Mouse (Mus musculus): ENCODE results near the gene Ldhc. TPM values are rescaled to one million over a fixed set of nuclear protein-coding genes. Genes with fewer than 3 reads are reported as not detected.
A peak's percentile ranks its signal among the peaks of the same experiment; 100 is the strongest.
"Not testable (repeated sequence)": the region's sequence is repeated elsewhere in the genome, so short reads cannot be mapped to it uniquely, and the experiment has no call there.

Gene Ldhc
- total RNA-seq (2015; ENCODE audit: low replicate concordance) (2.2 TPM in 1 of 2 replicates, not detected in the other), total RNA-seq (2017; ENCODE audit: low replicate concordance) (0.64 TPM in 1 of 2 replicates, not detected in the other)

DNA sequence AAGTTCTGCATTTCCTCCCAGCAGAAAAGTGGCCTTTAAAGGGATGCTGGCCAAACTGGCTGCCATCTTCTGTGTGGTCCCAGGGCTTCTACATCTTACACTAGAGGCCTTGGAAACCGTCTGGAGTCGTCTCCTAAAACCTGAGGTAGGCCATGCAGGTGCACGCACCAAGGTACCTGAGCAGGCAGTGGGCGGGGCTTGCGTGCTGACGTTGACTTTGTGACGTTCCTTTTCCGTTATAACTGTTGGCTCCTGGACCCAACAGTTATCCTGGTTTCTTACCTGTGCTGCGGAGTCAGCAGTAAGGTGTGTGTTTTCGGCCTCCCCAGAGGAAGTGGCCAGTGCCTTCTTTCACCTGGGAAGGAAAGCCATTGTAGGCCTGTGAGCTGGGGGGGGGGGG, at the start of gene Ldhc:
Gene Ldhc (plus strand): TSS at position 208 of the 400 bp plus-strand sequence.
- no peak for ATAC-seq (replicated peaks; ENCODE audit: low FRiP score, poor library complexity, severe bottlenecking)

DNA sequence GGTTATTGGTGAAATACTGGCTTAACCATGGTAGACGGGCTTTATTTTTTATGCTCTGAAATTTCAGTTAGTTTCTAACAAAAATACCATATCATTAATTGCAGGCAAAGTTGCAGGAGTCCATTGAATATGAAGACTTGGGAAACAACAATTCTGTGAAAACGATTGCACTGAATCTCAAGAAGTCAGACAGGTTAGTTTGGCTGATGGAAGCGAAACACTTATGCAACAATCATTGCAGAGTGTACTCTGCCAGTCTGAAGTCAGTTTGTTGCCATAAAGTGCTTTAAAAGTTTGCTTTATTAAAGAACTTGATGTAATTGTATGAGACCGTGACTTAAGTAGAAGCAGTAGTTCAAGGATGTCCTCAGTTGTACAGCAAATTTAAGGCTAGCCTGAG, 47.0 kb upstream of the Ldhc start:
- no peak for ATAC-seq (replicated peaks; ENCODE audit: low FRiP score, poor library complexity, severe bottlenecking)

DNA sequence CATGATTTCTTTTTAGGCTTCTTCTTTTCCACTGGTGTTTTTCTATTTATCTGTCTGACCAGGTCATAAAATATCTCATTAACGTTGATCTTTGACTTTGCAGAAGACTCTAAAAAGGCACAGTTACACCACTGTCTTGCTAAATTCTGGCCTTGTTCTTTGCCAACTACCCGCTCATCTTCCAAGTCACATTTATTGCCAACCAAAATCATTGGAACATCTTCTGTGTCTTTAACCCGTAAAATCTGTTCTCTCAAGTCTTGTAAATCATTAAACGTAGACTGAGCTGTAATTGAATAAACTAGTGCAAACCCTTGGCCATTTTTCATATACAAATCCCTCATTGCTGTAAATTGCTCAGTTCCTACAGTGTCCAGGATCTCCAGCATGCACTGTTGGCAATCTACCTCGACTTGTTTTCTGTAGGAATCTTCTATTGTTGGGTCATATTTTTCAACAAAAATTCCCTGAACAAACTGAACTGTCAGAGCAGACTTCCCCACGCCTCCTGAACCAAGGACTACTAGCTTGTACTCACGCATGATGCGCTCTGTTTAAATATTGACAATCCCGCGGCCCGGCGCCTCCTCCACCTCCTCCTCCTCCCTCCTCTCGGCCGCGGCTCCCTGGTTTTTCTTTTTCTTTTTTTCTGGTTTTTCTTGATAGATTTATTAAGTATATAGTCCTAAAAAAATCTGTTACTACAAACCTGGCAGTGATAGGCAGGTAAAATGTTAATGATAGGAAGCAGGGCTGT, 39.9 kb upstream of the Ldhc start:
- ATAC-seq (replicated peaks; ENCODE audit: low FRiP score, poor library complexity, severe bottlenecking): not testable (repeated sequence)

DNA sequence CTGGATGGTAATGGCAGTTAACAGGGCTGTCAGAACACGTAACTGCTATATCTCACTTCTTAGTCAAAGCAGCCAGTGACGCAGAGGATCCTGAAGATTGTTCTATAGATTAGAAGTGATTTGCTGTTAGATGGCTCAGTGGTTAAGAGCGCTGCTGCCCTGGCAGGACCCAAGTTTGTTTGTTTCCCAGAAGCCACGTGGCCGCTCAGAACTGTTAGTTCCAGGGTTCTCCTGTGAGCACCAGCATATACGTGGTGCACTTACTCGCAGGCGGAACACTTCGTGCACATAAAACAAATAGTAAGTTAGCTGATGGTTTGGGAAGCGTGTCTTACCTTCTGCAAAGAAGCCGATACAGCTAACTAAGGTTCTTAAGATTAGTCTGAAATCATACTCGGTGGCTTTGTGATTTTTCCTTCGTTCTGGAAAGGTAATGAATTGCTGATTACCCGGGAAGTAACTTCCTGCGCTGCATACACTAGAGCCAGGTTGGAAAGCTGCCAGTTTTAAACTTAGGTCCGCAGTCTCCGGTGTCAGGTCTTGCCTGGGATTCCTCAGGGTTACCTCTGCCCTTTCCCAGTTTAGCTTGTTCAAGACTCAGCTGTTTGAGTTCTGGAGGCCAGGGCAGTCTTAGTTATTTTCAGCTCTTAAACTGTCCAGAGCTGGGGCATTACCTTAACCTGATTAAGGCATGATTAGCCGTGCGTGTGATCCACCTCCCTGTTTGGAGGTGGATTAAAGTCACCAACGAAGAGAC, 33.8 kb upstream of the Ldhc start:
- no peak for ATAC-seq (replicated peaks; ENCODE audit: low FRiP score, poor library complexity, severe bottlenecking)

DNA sequence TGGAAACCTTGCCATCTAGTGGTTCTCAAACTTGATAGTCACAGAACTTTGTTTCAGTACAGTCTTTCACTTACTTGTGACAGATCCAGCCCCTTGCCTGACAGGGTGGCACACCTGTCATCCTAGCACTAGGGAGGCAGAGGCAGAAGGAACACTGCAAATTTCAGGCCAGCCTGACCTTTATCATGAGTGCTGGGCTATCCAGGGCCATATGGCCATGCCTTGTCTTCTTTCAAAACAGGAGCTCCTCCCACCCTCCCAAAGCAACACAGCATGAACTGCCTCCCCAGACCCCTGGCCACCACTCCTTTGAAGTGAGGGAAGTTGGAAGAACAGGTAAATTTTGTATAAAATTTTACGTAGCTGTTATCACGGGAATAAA, 33.2 kb upstream of the Ldhc start:
- no peak for ATAC-seq (replicated peaks; ENCODE audit: low FRiP score, poor library complexity, severe bottlenecking)

DNA sequence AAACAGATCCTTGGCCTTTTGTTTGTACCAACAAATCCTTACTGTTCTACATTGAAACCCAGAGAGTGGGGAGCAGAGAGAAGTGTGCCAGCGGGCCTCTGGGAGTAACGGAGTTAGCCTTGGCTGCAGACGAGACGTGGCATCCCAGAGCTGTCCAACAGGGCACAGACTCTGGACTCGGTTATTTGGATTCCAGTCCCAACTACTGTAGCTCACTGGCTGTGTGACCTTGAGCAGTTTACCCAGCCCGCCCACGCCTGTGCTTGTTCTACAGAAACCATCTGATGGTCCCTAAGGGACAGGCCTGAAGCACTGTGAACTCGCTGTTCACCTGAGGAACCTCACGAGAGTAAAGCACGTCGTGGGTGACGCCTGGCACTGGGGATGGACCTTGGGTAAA, 31.1 kb upstream of the Ldhc start:
- ATAC-seq (replicated peaks; ENCODE audit: low FRiP score, poor library complexity, severe bottlenecking): no peak

DNA sequence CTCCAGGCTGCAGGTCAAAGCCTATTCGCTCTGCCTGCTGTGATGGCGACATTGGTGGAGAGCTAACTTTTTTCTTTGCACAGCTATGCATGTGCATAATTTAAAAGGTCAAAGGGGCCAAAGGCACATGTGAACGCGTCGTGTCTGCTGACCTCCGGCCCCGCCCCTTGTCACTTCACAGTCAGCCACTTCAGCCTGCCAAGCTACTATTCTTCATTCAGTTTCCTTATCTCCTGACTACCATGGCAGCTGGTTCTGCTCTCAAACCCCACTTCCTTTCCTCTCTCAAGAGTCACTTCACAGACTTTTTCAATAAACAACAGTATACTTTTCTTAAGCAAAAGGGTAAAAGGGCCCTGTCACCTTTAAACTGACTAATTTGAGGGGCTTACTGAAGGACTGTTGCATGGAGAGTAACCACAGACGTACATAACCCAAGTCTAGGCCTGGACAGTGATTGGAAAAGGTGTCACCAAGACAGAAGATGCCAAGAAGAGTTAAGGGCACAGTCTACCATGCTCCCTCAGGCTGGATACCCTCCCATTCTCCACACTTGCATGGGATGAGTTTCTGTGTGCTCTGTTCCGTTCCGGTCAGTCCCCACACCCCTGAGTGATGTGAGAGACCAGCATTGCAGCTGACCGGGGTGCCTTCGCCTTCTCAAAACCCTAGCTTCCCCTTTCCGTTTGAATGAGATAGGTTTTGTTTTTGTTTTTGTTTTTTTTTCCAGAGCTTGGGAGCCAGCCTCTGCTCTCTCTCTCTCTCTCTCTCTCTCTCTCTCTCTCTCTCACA, 30.0 kb upstream of the Ldhc start:
- no peak for ATAC-seq (replicated peaks; ENCODE audit: low FRiP score, poor library complexity, severe bottlenecking)

DNA sequence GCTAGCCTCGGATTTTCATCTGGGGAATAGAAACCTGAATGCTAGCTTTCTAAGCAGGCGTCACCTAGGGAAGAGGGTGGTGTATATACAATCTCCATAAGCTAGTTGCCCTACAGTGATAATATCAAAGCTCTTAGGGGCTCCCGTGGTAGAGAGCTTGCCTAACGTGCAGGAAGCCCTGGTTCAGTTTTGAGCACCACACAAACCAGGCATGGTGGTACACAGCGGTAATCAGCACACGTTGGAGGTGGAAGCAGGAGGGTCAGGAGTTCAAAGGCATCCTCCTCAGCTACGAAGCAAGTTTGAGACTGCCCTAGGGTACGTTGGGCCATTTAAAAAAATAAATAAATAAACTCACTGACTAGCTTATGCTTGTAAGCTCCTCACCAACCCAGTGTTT, 29.3 kb upstream of the Ldhc start:
- no peak for ATAC-seq (replicated peaks; ENCODE audit: low FRiP score, poor library complexity, severe bottlenecking)

DNA sequence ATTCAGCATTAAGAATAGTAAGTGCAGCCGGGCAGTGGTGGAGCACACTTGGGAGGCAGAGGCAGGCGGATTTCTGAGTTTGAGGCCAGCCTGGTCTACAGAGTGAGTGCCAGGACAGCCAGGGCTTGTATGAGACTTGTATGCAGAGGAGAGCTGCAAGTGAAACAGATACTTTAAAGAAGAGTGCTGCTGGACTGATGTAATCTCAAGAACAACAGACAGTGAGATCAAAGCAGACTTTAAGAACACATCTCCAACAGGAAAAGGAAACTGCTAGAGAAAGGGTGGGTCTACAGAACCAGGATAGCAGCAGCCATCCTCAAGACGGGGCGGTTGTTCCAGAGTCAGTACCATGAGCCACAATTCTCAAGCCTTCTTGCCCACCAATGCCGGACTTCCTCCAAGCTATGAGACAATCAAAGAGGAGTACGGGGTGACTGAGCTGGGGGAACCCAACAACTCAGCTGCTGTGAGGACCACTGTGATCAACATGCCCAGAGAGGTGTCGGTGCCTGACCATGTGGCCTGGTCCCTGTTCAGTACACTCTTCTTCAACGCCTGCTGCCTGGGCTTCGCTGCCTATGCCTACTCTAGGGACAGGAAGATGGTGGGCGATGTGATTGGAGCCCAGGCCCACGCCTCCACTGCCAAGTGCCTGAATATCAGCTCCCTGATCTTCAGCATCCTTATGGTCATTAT, 28.7 kb upstream of the Ldhc start:
- ATAC-seq (replicated peaks; ENCODE audit: low FRiP score, poor library complexity, severe bottlenecking): not testable (repeated sequence)

DNA sequence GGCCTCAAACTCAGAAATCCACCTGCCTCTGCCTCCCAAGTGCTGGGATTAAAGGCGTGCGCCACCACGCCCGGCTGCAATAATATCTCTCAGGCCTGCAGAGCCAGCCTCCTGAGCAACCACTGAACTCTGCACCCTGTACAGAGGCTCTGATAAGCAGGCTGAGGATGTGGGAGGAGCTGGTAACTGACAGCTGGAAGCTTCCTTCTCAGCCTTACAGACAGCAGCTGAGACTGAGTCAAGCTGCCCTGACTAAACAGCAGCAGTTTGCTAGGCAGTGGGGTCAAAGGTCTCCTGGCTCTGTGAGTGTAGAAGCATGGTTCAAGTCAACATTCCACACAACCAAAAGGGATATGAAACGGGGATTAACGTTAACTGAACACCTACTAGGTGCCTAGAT, 27.7 kb upstream of the Ldhc start:
- peak; percentile 62; the same call in 1 of the 2 replicates for ATAC-seq (replicated peaks; ENCODE audit: low FRiP score, poor library complexity, severe bottlenecking)

DNA sequence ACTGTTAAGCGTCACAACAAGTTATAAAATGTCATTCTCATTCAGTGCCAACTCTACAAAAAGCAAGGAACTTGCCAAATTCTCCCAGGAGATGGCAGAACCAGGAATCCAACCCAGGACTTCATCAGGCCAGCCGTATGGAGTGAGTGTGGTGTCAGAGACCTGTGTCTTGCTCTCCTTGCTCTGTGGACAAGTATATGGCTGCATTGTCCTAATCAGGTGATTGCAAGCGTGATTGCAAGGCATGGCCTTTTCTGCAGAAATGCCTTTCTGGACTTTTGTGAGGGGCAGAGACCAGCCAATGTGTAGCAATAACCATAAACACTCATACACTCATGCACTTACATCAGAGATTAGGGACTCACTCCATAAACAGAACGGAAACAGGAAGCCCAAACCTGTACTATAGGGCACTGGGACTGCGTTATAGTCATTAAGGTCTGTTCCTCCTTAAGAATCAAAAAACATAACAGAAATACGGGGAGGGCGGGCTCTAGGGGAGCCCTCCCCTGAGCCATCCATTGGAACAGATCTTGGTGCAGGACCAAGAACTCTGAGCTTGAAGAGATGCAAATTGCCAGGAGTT, 27.2 kb upstream of the Ldhc start:
- ATAC-seq (replicated peaks; ENCODE audit: low FRiP score, poor library complexity, severe bottlenecking): no peak

DNA sequence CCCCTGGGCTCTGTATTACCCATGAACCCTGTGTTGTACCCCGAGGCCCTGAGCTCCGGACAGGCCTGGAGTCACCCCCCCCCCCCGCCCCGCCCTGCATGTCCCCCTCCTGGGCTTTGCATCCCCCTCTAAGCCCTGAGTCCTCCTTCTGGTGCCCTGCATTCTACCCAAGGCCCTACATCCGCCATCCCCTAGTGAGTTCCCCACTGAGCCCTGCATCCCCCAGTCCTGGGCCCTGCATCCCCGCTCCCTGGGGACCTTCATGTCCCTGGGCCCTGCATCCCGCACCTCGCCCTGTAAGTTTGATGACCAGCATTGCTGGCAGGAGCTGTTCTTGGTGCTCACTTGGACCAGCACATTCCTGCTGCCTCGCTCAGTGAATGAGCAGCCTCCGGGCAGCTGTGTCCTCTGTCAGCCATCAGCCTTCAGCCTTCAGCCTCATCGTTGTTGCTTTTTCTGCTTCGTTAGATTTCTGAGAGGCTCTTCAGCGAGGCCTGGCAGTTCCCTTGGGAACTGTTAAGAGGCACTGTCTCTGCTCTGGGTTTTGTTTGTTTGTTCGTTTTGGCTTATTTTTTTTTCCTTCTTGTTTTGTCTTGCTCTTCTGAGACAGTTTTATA, 25.9 kb upstream of the Ldhc start:
- no peak for ATAC-seq (replicated peaks; ENCODE audit: low FRiP score, poor library complexity, severe bottlenecking)

DNA sequence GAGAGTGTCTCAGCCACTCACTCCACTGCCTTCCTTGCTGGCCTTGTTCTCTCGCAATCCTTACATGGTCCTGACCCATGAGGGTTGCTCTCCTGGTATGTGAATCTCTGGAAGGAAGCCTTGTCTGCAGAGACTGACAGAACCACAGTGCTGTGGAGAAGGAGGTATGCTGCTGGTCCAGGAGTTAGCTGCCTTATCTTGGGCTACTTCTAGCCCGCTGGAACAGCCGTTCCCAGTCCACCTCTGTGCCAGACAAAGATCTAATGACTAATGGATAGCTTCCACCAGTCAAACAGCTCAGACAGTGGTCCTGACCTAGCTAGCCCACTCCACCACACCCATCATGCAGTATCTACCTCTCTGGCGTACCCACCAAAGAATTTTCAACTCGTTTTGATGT, 24.6 kb upstream of the Ldhc start:
- no peak for ATAC-seq (replicated peaks; ENCODE audit: low FRiP score, poor library complexity, severe bottlenecking)

DNA sequence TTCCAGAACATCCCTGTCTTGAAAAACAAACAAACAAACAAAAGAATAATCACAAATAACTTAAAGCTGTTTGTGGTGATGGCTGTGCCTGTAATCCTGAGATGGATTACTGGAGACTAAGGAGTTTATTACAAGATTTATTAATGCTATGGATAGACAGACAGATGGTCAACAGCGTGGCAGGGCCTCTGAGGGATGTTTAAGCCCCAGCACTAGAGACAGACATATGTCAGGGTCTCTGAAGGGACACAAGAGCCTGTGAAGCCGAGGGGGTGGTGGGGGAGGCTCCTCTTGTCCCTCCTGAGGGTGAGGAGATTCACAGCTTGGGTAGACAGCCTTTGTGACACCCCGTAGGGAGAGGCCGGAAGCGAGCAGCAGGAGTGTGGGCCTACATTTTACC, 23.9 kb upstream of the Ldhc start:
- no peak for ATAC-seq (replicated peaks; ENCODE audit: low FRiP score, poor library complexity, severe bottlenecking)

DNA sequence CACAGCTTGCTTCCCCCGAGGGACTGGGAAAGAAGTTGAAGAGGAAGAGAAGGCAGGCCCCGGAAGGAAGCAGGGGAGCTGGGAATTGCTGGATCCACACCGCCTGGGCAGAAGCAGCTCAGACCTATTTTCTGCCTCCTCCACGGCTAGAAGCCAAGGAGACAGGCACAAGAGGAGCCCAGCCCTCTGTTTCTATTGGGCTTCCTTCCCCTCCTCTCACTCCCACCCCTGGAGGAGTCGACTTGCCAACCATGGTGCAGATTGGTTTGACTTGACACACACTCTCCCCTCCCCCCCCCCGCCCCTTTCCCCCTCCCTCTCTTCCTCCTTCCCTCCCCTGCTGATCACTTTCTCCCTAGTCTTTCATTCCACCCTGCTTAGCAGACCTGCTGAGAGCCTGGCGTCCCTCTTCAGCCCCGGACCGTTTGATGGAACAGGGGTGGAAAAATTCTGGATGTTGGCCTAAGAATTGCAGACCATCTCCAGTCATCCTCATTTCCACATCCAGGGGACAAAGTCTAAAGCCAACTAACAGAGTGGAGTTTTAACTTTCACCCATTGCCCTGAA, 22.8 kb upstream of the Ldhc start:
- ATAC-seq (replicated peaks; ENCODE audit: low FRiP score, poor library complexity, severe bottlenecking): no peak

DNA sequence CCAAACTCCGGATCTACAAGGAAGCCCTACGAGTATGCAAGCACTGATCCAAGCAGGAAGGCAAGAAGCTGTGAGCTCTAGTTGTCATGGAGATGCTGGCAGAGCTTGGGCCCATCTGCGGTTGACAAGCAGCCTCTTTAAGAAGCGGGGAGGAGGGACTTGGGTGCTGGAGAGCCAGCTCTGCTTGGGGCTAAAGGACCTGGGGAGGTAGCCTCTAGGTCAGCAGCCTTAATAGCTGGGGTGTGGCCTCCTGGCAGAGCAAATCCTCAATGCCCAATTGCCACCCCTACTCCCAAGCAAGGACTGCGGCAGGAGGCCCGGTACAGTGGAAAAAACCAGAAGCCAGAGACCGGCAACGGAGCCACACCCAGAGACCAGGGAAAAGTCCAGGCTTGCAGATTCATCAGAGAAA, 22.1 kb upstream of the Ldhc start:
- ATAC-seq (replicated peaks; ENCODE audit: low FRiP score, poor library complexity, severe bottlenecking): no peak

DNA sequence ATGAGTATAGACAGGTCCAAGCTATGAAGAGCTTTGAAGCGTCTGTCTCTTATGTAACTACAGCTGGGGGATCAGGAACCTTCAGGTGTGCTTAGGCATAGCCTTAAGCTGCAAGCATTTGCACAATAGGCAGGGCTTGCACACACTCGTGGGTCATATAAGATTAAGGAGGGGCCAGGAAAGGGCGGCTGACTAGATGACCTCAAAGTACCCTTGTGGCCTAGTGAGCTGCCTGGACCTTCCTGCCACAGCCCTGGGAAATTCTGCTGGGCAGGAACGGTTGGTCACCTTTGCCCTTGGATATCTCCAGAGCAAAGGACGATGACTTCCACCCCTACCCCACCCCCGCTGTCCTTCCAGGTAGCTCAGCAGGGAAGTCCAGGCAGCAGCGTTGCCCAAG, 21.6 kb upstream of the Ldhc start:
- no peak for ATAC-seq (replicated peaks; ENCODE audit: low FRiP score, poor library complexity, severe bottlenecking)

DNA sequence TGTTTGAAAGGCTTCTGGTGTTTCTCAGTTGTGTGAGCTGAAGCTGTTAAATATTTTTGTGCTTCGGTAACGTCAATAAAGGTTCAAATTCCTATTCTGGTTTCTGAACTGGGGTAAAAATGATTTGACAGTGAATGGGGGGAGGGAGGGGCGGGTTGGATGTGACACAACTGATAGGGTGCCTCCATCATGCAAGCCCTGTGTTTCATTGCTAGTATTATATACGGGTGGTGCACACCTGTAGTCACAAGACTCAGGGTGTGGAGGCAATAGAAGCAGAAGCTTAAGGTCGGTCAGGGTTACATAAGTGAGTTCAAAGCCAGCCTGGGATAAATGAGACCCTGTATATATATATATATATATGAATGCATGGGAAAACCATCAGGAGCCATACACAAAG, 21.1 kb upstream of the Ldhc start:
- no peak for ATAC-seq (replicated peaks; ENCODE audit: low FRiP score, poor library complexity, severe bottlenecking)

DNA sequence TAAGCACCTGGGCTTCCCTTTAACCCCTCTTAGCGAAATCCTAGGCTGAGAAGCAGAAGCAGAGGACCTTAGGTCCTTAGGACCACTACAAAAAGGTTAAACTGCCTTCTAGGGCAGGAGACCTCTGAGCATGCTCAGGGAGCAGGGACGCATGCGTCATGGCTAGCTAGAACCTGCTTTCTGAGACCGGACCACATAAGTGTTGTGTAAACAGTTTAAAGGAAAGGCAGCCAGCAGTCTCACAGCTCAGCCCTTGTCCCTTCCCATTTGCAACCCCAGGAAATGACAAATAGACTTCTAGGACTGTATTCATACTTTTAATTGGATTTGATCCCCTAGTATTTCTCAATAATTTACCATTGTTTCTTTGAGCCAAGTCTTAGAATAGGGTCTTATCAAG, 20.7 kb upstream of the Ldhc start:
- ATAC-seq (replicated peaks; ENCODE audit: low FRiP score, poor library complexity, severe bottlenecking): no peak
